Mouse (Mus musculus): ENCODE results near the gene Ccr10.

- TF ChIP-seq CTCF (IDR thresholded peaks at IDR 0.05; ENCODE audit: borderline replicate concordance, insufficient read depth, low read depth, low read length) (no peak), POLR2A (IDR thresholded peaks at IDR 0.05; ENCODE audit: borderline replicate concordance, insufficient read depth, low read length) (no peak)
These were observed 24.2 kb downstream of the Ccr10 start for GRCm38 (mm10) chr11:101151063-101151462.

Measured in cerebellum, adult 2 months (tissue).